Mouse (Mus musculus): Measurements from ENCODE around the gene Ccdc125. TPM values are rescaled to one million over a fixed set of nuclear protein-coding genes. Genes with fewer than 3 reads are reported as not detected.
A peak's percentile ranks its signal among the peaks of the same experiment; 100 is the strongest.

The Ccdc125 gene
- polyA plus RNA-seq, 1 experiment from 2014 or later = 2.5 TPM

- Histone ChIP-seq H3K4me1 (no peaks in the 10 kb centered on the region), H3K36me3 (no peaks in the 10 kb centered on the region), H3K4me2 (replicated peaks) (no peak overlapping the region), H3K4me3 (no peak overlapping the region), H3K9ac (replicated peaks) (no peak overlapping the region), H3K9me3 (no peaks in the 10 kb centered on the region), H3K27me3 (0 out of 2 replicates have a peak, but pooled peaks cover under 1% of the 10 kb centered on the region), H3K27ac (replicated peaks) (no peak overlapping the region)
- 92% methylated on average over 15 of the region's 15 CpGs for WGBS
- no peak for ATAC-seq (ENCODE audit: low FRiP score, low read depth)
These were observed 6.6 kb downstream of the Ccdc125 start for GRCm38 (mm10) chr13:100675936-100676635.

DNA sequence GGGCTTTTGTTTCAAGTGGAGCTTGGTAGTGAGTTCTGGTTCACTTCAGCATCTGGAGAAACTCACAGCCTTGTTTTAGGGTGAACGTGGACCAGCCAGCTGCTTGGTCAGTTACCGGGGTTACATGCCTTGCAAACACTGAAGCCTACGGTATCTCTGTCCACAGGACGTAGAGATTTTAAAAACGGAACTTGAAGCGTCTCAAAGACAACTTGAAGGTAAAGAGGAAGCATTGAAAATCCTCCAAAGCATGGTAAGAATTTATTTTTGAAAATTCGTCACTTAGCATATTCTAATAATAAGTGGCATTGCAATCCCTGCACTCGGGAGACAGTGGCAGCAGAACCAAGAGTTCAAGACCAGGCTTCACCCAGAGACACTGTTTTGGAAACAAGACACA, 12.1 kb downstream of the Ccdc125 start:
- H3K27ac ChIP-seq (replicated peaks) = no peak overlapping the region
- H3K4me3 ChIP-seq = no peak overlapping the region
- ATAC-seq (ENCODE audit: low FRiP score, low read depth) = no peak
- no peak overlapping the region for H3K9ac ChIP-seq (replicated peaks)
- no peaks in the 10 kb centered on the region for H3K27me3 ChIP-seq
- no peaks in the 10 kb centered on the region for H3K4me1 ChIP-seq
- H3K9me3 ChIP-seq = no peaks in the 10 kb centered on the region
- no peaks in the 10 kb centered on the region for H3K36me3 ChIP-seq
- no peak overlapping the region for H3K4me2 ChIP-seq (replicated peaks)
- 90% methylated on average over 8 of the region's 8 CpGs for WGBS

DNA sequence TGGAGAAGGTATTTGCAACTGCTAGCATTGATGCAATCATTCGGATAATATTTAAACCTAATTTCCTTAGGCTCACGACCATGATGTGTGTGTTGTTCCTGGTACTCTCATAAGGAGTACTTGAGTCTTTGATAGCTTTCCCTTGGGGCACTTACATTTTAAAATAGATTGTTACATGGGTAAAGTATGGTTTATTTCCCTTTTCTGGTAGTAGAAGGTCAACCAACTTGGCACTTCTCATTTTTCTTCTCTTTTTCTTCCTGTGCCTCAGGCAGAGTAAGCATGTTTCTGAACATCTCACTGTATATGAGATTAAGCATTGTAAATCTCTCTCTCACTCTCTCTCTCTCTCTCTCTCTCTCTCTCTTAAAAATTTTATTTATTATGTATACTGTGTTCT, 13.3 kb downstream of the Ccdc125 start:
- 83% methylated on average over 2 of the region's 2 CpGs for WGBS
- ATAC-seq (ENCODE audit: low FRiP score, low read depth) = no peak

GRCm38 (mm10) chr13:100684355-100684754, 14.8 kb downstream of the Ccdc125 start:
- WGBS = 74% methylated on average over 2 of the region's 2 CpGs

More for the DNA sequence above, 13.3 kb downstream of the Ccdc125 start:
- Histone ChIP-seq H3K9ac (replicated peaks) (no peak overlapping the region), H3K4me3 (no peak overlapping the region), H3K27ac (replicated peaks) (no peak overlapping the region), H3K4me2 (replicated peaks) (no peak overlapping the region), H3K9me3 (no peaks in the 10 kb centered on the region), H3K4me1 (no peaks in the 10 kb centered on the region), H3K36me3 (no peaks in the 10 kb centered on the region), H3K27me3 (no peaks in the 10 kb centered on the region)

GRCm38 (mm10) chr13:100687513-100687912, 18.0 kb downstream of the Ccdc125 start:
- Histone ChIP-seq H3K4me3 (no peak overlapping the region), H3K27me3 (no peaks in the 10 kb centered on the region), H3K4me1 (no peaks in the 10 kb centered on the region), H3K27ac (replicated peaks) (no peak overlapping the region), H3K36me3 (no peaks in the 10 kb centered on the region), H3K4me2 (replicated peaks) (no peak overlapping the region), H3K9ac (replicated peaks) (no peak overlapping the region), H3K9me3 (no peaks in the 10 kb centered on the region)
- WGBS = 66% methylated on average over 7 of the region's 7 CpGs
- ATAC-seq (ENCODE audit: low FRiP score, low read depth) = no peak

More at GRCm38 (mm10) chr13:100684355-100684754, 14.8 kb downstream of the Ccdc125 start:
- no peaks in the 10 kb centered on the region for H3K9me3 ChIP-seq
- H3K9ac ChIP-seq (replicated peaks) = no peak overlapping the region
- H3K27me3 ChIP-seq = no peaks in the 10 kb centered on the region
- no peak overlapping the region for H3K4me2 ChIP-seq (replicated peaks)
- H3K27ac ChIP-seq (replicated peaks) = no peak overlapping the region
- no peak for ATAC-seq (ENCODE audit: low FRiP score, low read depth)
- H3K36me3 ChIP-seq = no peaks in the 10 kb centered on the region
- H3K4me1 ChIP-seq = no peaks in the 10 kb centered on the region
- H3K4me3 ChIP-seq = no peak overlapping the region

GRCm38 (mm10) chr13:100697541-100697940, 28.0 kb downstream of the Ccdc125 start:
- Histone ChIP-seq H3K27me3 (no peaks in the 10 kb centered on the region), H3K27ac (replicated peaks) (no peak overlapping the region), H3K9ac (replicated peaks) (no peak overlapping the region), H3K4me3 (no peak overlapping the region), H3K4me2 (replicated peaks) (no peak overlapping the region), H3K4me1 (no peaks in the 10 kb centered on the region), H3K36me3 (peaks cover 37% of the 10 kb centered on the region), H3K9me3 (no peaks in the 10 kb centered on the region)
- 96% methylated on average over 3 of the region's 3 CpGs for WGBS
- ATAC-seq (ENCODE audit: low FRiP score, low read depth) = no peak

DNA sequence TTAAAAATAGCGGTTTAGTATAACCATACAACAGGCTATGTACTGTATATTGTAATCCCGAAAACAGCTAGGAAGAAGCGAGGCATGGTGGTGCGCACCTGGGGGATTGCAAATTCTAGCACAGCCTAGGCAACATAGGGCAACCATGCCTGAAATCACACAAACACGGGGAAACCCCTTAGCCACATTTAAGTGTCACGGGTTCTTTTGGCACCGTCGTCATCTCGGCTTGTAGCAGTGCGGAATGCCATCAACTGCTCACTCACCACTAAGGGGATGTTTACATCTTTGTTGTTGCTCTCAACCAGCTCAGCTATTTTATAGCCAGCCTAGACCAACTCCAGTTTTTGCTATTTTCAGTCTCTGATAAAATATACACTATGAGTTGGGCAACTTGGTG, 29.3 kb downstream of the Ccdc125 start:
- no peak for ATAC-seq (ENCODE audit: low FRiP score, low read depth)
- Histone ChIP-seq H3K9me3 (no peaks in the 10 kb centered on the region), H3K4me3 (no peak overlapping the region), H3K27me3 (no peaks in the 10 kb centered on the region), H3K4me2 (replicated peaks) (no peak overlapping the region), H3K4me1 (no peaks in the 10 kb centered on the region), H3K9ac (replicated peaks) (no peak overlapping the region), H3K27ac (replicated peaks) (no peak overlapping the region), H3K36me3 (peaks cover 49% of the 10 kb centered on the region)
- 97% methylated on average over 10 of the region's 10 CpGs for WGBS

- Histone ChIP-seq H3K9ac (replicated peaks) (no peak overlapping the region), H3K27ac (replicated peaks) (no peak overlapping the region), H3K27me3 (no peaks in the 10 kb centered on the region), H3K36me3 (peaks cover 76% of the 10 kb centered on the region), H3K4me2 (replicated peaks) (no peak overlapping the region), H3K9me3 (no peaks in the 10 kb centered on the region), H3K4me1 (no peaks in the 10 kb centered on the region), H3K4me3 (no peak overlapping the region)
- ATAC-seq (ENCODE audit: low FRiP score, low read depth) = no peak
- 97% methylated on average over 2 of the region's 2 CpGs for WGBS
These were observed 34.0 kb downstream of the Ccdc125 start for GRCm38 (mm10) chr13:100703468-100703867.

GRCm38 (mm10) chr13:100706206-100706605, 36.7 kb downstream of the Ccdc125 start:
- no peaks in the 10 kb centered on the region for H3K27me3 ChIP-seq
- H3K9ac ChIP-seq (replicated peaks) = no peak overlapping the region
- no peak overlapping the region for H3K27ac ChIP-seq (replicated peaks)
- ATAC-seq (ENCODE audit: low FRiP score, low read depth) = no peak
- H3K9me3 ChIP-seq = no peaks in the 10 kb centered on the region
- no peaks in the 10 kb centered on the region for H3K4me1 ChIP-seq
- WGBS = 97% methylated on average over 7 of the region's 7 CpGs
- peaks cover 83% of the 10 kb centered on the region for H3K36me3 ChIP-seq
- H3K4me2 ChIP-seq (replicated peaks) = no peak overlapping the region
- H3K4me3 ChIP-seq = no peak overlapping the region

- WGBS = 97% methylated on average over 6 of the region's 6 CpGs
- Histone ChIP-seq H3K27ac (replicated peaks) (no peak overlapping the region), H3K27me3 (no peaks in the 10 kb centered on the region), H3K4me1 (no peaks in the 10 kb centered on the region), H3K4me3 (no peak overlapping the region), H3K4me2 (replicated peaks) (no peak overlapping the region), H3K9me3 (no peaks in the 10 kb centered on the region), H3K9ac (replicated peaks) (no peak overlapping the region), H3K36me3 (peaks cover 70% of the 10 kb centered on the region)
- no peak for ATAC-seq (ENCODE audit: low FRiP score, low read depth)
These were observed 46.0 kb downstream of the Ccdc125 start for GRCm38 (mm10) chr13:100715467-100715866.

- no peaks in the 10 kb centered on the region for H3K4me1 ChIP-seq
- no peak overlapping the region for H3K4me2 ChIP-seq (replicated peaks)
- no peaks in the 10 kb centered on the region for H3K27me3 ChIP-seq
- no peak overlapping the region for H3K9ac ChIP-seq (replicated peaks)
- no peaks in the 10 kb centered on the region for H3K9me3 ChIP-seq
- H3K4me3 ChIP-seq = no peak overlapping the region
- ATAC-seq (ENCODE audit: low FRiP score, low read depth) = no peak
- H3K36me3 ChIP-seq = peaks cover 49% of the 10 kb centered on the region
- 85% methylated on average over 5 of the region's 5 CpGs for WGBS
- no peak overlapping the region for H3K27ac ChIP-seq (replicated peaks)
These were observed 52.1 kb downstream of the Ccdc125 start for GRCm38 (mm10) chr13:100721656-100722055.

- Histone ChIP-seq H3K36me3 (peaks cover 45% of the 10 kb centered on the region), H3K27me3 (no peaks in the 10 kb centered on the region), H3K27ac (replicated peaks) (no peak overlapping the region), H3K9ac (replicated peaks) (0 out of 2 replicates have a peak overlapping the region, but pooled peaks have one; percentile 6), H3K4me3 (no peak overlapping the region), H3K4me2 (replicated peaks) (no peak overlapping the region), H3K4me1 (0 out of 2 replicates have a peak, but pooled peaks cover 3% of the 10 kb centered on the region), H3K9me3 (no peaks in the 10 kb centered on the region)
- ATAC-seq (ENCODE audit: low FRiP score, low read depth) = no peak
- 90% methylated on average over 7 of the region's 7 CpGs for WGBS
These were observed 54.7 kb downstream of the Ccdc125 start for GRCm38 (mm10) chr13:100724051-100724754.
